Mouse (Mus musculus) spleen, postnatal 14 days (tissue): Measurements from ENCODE around the gene Cerkl.

ENCODE experiments used
- DNase-seq, 2 experiments: peaks; one replicate each; pipeline ENCODE4 v3.0.0; 2021 to 2022; ENCODE audit warnings: low spot score in 2 of 2

Gene Cerkl

GRCm38 (mm10) chr2:79456575-79457349 is at the start of gene Cerkl, which contains the start of gene Neurod1:
Cerkl (minus strand) TSS chr2:79456785.
Neurod1 (minus strand) TSS chr2:79456751.
- DNase-seq: no peak

- DNase-seq: peak in 1 of 2 experiments; percentile 24
These were observed 42.6 kb upstream of the Cerkl start for GRCm38 (mm10) chr2:79498990-79499755.

- DNase-seq: no peak
These were observed 28.5 kb upstream of the Cerkl start for GRCm38 (mm10) chr2:79485127-79485526.

- no peak for DNase-seq
These were observed 25.9 kb upstream of the Cerkl start for GRCm38 (mm10) chr2:79482511-79482910.

- DNase-seq: no peak
These were observed 5.8 kb upstream of the Cerkl start for GRCm38 (mm10) chr2:79462411-79462810.

- no peak for DNase-seq
These were observed 5.3 kb upstream of the Cerkl start for GRCm38 (mm10) chr2:79461861-79462260.

GRCm38 (mm10) chr2:79460586-79460985 is 4.0 kb upstream of the Cerkl start:
- no peak for DNase-seq

- DNase-seq: no peak
These were observed 3.5 kb upstream of the Cerkl start for GRCm38 (mm10) chr2:79460107-79460506.

- DNase-seq: no peak
These were observed 2.8 kb upstream of the Cerkl start for GRCm38 (mm10) chr2:79459061-79460045.

GRCm38 (mm10) chr2:79457932-79458331 is 1.3 kb upstream of the Cerkl start:
- no peak for DNase-seq

GRCm38 (mm10) chr2:79457434-79457833 is 849 bp upstream of the Cerkl start:
- DNase-seq: no peak

- no peak for DNase-seq
These were observed 939 bp downstream of the Cerkl start for GRCm38 (mm10) chr2:79455646-79456045.

GRCm38 (mm10) chr2:79454786-79455446 is 1.7 kb downstream of the Cerkl start:
- DNase-seq: no peak

- DNase-seq: peak; percentile 14 to 25
These were observed 2.4 kb downstream of the Cerkl start for GRCm38 (mm10) chr2:79453901-79454781.

- DNase-seq: no peak
These were observed 5.1 kb downstream of the Cerkl start for GRCm38 (mm10) chr2:79451438-79451837.

GRCm38 (mm10) chr2:79450684-79451394 is 5.7 kb downstream of the Cerkl start:
- DNase-seq: no peak

GRCm38 (mm10) chr2:79449371-79449770 is 7.2 kb downstream of the Cerkl start:
- no peak for DNase-seq

- no peak for DNase-seq
These were observed 9.4 kb downstream of the Cerkl start for GRCm38 (mm10) chr2:79447198-79447597.

- DNase-seq: no peak
These were observed 12.5 kb downstream of the Cerkl start for GRCm38 (mm10) chr2:79443861-79444620.
